Mouse (Mus musculus): ENCODE results near the gene Rtl3. TPM values are rescaled to one million over a fixed set of nuclear protein-coding genes. Genes with fewer than 3 reads are reported as not detected.

Rtl3 gene
- 2.3 and 2.5 TPM in 2 replicates for polyA plus RNA-seq (2016; fragmentation: Nextera tagmentation; extraction: Ambion mirVana)

- H3K27me3 ChIP-seq (replicated peaks), result no peaks in the 10 kb centered on the region
- no peak within 1 kb of the TSS for H3K4me3 ChIP-seq
- H3K9ac ChIP-seq, result no peak within 1 kb of the TSS
- no peaks in the 10 kb centered on the region for H3K4me1 ChIP-seq
- no peak within 1 kb of the TSS for H3K27ac ChIP-seq
- 71% methylated on average over 7 of the region's 7 CpGs for WGBS (ENCODE audit: insufficient replicate concordance)
- H3K4me2 ChIP-seq, result no peak within 1 kb of the TSS
- no peaks in the 10 kb centered on the region for H3K36me3 ChIP-seq
- ATAC-seq, result no peak
- H3K9me3 ChIP-seq (replicated peaks), result no peaks in the 10 kb centered on the region
Observed at GRCm38 (mm10) chrX:106840409-106840808, at the start of gene Rtl3. Gene Rtl3, minus strand, starts transcription at chrX:106840644.

GRCm38 (mm10) chrX:106872315-106872714, 31.9 kb upstream of the Rtl3 start:
- no peak overlapping the region for H3K4me3 ChIP-seq
- H3K27ac ChIP-seq, result no peak overlapping the region
- no peaks in the 10 kb centered on the region for H3K9me3 ChIP-seq (replicated peaks)
- WGBS (ENCODE audit: insufficient replicate concordance), result 54% methylated on average over 4 of the region's 4 CpGs
- no peak overlapping the region for H3K4me2 ChIP-seq
- H3K27me3 ChIP-seq (replicated peaks), result no peaks in the 10 kb centered on the region
- no peak overlapping the region for H3K9ac ChIP-seq
- no peaks in the 10 kb centered on the region for H3K36me3 ChIP-seq
- no peak for ATAC-seq
- H3K4me1 ChIP-seq, result no peaks in the 10 kb centered on the region

DNA sequence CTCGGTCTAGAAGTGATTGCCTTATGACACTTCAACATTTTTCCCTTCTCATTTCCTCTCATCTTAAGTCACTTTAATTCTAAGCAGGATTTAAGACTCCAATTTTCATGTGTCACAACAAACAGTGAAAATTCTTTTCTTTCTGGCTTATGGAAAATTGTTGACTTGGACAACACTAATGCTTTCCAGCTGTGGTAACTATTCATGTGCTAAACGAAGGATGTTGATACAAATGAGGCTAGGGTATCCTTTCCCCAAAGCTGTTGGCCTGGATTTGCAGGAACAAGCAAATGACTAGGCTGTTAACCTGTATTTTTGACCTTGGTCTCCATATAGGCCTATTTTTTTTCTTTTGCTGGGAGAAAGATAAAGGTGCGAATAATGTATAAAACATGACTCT, 31.4 kb upstream of the Rtl3 start:
- no peak for ATAC-seq
- Histone ChIP-seq H3K9ac (no peak overlapping the region), H3K36me3 (no peaks in the 10 kb centered on the region), H3K9me3 (replicated peaks) (no peaks in the 10 kb centered on the region), H3K27me3 (replicated peaks) (no peaks in the 10 kb centered on the region), H3K4me3 (no peak overlapping the region), H3K4me1 (no peaks in the 10 kb centered on the region), H3K27ac (no peak overlapping the region), H3K4me2 (no peak overlapping the region)
- WGBS (ENCODE audit: insufficient replicate concordance), result 33% methylated on average over 3 of the region's 3 CpGs

- 54% methylated on average over 3 of the region's 3 CpGs for WGBS (ENCODE audit: insufficient replicate concordance)
- Histone ChIP-seq H3K27me3 (replicated peaks) (no peaks in the 10 kb centered on the region), H3K36me3 (no peaks in the 10 kb centered on the region), H3K4me3 (no peak overlapping the region), H3K4me2 (no peak overlapping the region), H3K4me1 (no peaks in the 10 kb centered on the region), H3K9ac (no peak overlapping the region), H3K27ac (no peak overlapping the region), H3K9me3 (replicated peaks) (no peaks in the 10 kb centered on the region)
- ATAC-seq, result no peak
Observed at GRCm38 (mm10) chrX:106871426-106871825, 31.0 kb upstream of the Rtl3 start.

GRCm38 (mm10) chrX:106853523-106854300, 13.3 kb upstream of the Rtl3 start:
- Histone ChIP-seq H3K27me3 (replicated peaks) (no peaks in the 10 kb centered on the region), H3K27ac (no peak overlapping the region), H3K9me3 (replicated peaks) (no peaks in the 10 kb centered on the region), H3K4me1 (no peaks in the 10 kb centered on the region), H3K4me3 (no peak overlapping the region), H3K36me3 (no peaks in the 10 kb centered on the region), H3K9ac (no peak overlapping the region), H3K4me2 (no peak overlapping the region)
- WGBS (ENCODE audit: insufficient replicate concordance), result 56% methylated on average over 3 of the region's 3 CpGs
- no peak for ATAC-seq

GRCm38 (mm10) chrX:106839591-106839990, 853 bp downstream of the Rtl3 start:
- no peaks in the 10 kb centered on the region for H3K9me3 ChIP-seq (replicated peaks)
- no peak overlapping the region for H3K27ac ChIP-seq
- H3K36me3 ChIP-seq, result no peaks in the 10 kb centered on the region
- no peaks in the 10 kb centered on the region for H3K4me1 ChIP-seq
- H3K27me3 ChIP-seq (replicated peaks), result no peaks in the 10 kb centered on the region
- H3K4me2 ChIP-seq, result no peak overlapping the region
- no peak overlapping the region for H3K9ac ChIP-seq
- no peak for ATAC-seq
- H3K4me3 ChIP-seq, result no peak overlapping the region
- WGBS (ENCODE audit: insufficient replicate concordance), result 43% methylated on average over 5 of the region's 5 CpGs

DNA sequence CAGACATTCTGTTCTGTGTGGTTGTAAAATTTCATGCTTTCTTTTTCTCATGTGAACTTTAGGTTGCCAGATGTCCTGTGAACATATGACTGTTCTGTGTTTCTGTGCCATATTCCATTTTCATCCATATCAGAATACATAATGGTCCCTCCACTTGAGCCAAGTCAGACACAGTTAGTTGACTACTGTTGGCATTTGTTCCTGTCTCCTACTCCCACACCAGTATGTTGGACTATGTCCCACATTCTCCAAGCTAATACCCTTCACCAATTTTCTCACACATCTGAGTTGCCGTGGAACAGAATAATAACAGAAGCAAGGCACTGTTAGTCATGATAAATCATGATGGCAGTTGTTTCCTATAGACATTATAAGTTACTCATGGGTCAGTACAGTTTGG, 9.9 kb downstream of the Rtl3 start:
- Histone ChIP-seq H3K36me3 (no peaks in the 10 kb centered on the region), H3K27me3 (replicated peaks) (no peaks in the 10 kb centered on the region), H3K9me3 (replicated peaks) (no peaks in the 10 kb centered on the region), H3K27ac (no peak overlapping the region), H3K4me3 (no peak overlapping the region), H3K4me2 (no peak overlapping the region), H3K4me1 (no peaks in the 10 kb centered on the region), H3K9ac (no peak overlapping the region)
- no peak for ATAC-seq
- WGBS (ENCODE audit: insufficient replicate concordance), result 71% methylated on average over 1 of the region's 1 CpGs

- 71% methylated on average over 7 of the region's 7 CpGs for WGBS (ENCODE audit: insufficient replicate concordance)
- Histone ChIP-seq H3K9me3 (replicated peaks) (no peaks in the 10 kb centered on the region), H3K27ac (no peak overlapping the region), H3K36me3 (no peaks in the 10 kb centered on the region), H3K27me3 (replicated peaks) (no peaks in the 10 kb centered on the region), H3K4me1 (no peaks in the 10 kb centered on the region), H3K4me3 (no peak overlapping the region), H3K9ac (no peak overlapping the region), H3K4me2 (no peak overlapping the region)
- no peak for ATAC-seq
Observed at GRCm38 (mm10) chrX:106809560-106810226, 30.8 kb downstream of the Rtl3 start.

GRCm38 (mm10) chrX:106804387-106804786, 36.1 kb downstream of the Rtl3 start:
- ATAC-seq, result no peak
- Histone ChIP-seq H3K4me3 (no peak overlapping the region), H3K4me1 (no peaks in the 10 kb centered on the region), H3K9ac (no peak overlapping the region), H3K9me3 (replicated peaks) (no peaks in the 10 kb centered on the region), H3K4me2 (no peak overlapping the region), H3K27ac (no peak overlapping the region), H3K27me3 (replicated peaks) (no peaks in the 10 kb centered on the region), H3K36me3 (no peaks in the 10 kb centered on the region)
- WGBS (ENCODE audit: insufficient replicate concordance), result 80% methylated on average over 2 of the region's 2 CpGs

DNA sequence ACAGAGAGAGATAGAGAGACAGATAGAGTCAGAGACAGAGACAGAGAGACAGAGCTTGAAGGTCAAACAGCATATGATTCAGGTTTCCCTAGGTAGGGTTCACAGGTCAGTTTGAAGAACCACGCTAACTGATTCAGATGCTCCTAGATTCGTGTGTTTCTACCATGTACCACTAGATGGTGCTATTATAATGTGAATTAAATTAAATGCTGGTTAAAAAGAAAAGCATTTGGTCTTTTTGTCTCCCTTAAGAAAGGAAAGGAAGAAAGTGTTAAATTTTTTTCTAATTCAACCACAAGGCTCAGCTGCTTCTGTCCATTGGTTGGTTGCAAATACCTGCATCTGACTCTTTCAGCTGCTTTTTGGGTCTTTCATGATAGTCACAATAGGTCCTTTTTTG, 45.8 kb downstream of the Rtl3 start:
- Histone ChIP-seq H3K9me3 (replicated peaks) (no peaks in the 10 kb centered on the region), H3K27me3 (replicated peaks) (no peaks in the 10 kb centered on the region), H3K36me3 (no peaks in the 10 kb centered on the region), H3K27ac (no peak overlapping the region), H3K4me3 (no peak overlapping the region), H3K9ac (no peak overlapping the region), H3K4me1 (no peaks in the 10 kb centered on the region), H3K4me2 (no peak overlapping the region)
- whole genome bisulfite sequencing (ENCODE audit: insufficient replicate concordance), result 8% methylated on average over 2 of the region's 2 CpGs
- no peak for ATAC-seq

All from liver, embryonic 12.5 days (tissue).